Mouse (Mus musculus): ENCODE data around the gene Rock2.

Gene Rock2

DNA sequence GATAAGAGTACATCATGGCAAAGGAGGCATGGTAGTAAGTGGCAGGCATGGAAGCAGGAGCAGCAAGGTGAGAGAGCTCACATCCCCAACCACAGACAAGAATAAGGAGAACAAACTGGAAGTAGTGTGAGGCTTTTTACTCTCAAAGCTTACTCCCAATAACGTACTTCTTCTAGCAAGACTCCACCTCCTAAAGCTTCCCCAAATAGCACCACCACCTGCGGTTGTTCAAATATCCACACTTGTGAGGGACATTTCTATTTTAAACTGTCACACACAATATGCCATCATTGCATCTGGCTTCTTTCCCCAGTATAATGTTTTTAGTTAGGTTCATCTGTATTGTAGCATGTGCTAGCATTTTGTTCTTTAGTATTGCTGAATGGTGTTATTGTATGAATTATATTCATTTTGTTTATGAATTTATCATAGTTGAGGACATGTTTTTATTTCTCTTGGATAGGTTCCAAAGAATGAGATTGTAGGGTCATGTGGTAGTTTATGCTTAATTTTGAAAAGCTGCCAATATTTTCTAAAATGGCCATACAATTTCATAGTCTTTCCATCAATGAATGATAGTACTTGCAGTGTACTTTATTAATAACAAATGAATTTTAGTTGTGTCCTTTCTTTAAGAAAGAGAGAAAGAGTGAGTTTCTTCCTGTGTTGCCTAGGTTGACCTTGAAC, 9.4 kb downstream of the Rock2 start:
- no peak for DNase-seq (ENCODE audit: low read depth)

DNA sequence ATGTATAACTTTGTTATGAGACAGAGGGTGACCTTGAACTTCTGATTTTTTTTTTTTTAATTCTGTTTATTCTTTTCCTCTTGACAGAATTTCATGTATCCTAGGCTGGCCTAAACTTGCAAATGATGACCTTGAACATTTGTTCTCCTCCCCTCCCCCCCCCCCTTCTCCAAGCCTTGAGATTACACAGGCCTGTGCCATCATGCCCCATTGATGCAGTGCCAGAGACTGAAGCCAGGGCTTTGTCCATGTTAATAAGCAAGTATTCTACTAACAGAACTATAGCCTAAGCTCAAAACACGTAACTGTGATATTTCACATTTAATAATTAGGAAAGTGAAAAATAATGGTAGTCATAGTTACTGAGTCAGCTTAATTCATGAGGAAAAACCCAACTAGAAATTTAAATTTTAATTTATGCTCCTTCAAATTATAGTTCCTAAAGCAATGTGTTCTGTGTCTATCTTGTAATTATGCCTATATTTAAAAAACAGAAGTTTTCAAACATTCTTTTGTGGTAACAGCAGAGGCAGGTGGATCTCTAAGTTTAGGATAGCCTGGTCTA, 12.7 kb downstream of the Rock2 start:
- no peak for DNase-seq (ENCODE audit: low read depth)

DNA sequence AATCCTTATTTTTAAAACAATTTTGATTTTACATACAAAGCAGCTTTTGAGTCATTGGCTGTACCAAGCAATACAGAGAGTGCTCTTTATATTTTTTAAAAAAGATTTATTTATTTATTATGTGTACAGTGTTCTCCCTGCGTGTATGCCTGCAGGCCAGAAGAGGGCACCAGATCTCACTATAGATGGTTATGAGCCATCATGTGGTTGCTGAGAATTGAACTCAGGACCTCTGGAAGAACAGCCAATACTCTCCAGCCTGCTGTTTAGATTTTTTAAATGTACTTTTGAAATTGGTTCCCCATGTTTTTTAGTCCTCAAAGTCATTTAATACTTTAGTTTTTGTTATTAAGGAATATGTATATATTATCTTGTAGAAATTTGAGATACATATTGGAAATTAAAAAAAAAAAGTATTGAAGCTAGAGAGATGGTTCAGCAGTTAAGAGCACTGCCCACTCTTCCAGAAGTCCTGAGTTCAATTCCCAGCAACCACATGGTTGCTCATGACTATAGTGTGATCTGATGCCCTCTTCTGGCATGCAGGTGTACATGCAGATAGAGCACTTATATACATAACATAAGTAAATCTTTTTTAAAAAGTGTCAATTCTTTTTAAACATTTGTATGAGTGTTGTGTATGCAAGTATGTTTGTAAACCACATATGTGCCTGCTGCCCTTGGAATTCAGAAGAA, 13.4 kb downstream of the Rock2 start:
- no peak for DNase-seq (ENCODE audit: low read depth)

DNA sequence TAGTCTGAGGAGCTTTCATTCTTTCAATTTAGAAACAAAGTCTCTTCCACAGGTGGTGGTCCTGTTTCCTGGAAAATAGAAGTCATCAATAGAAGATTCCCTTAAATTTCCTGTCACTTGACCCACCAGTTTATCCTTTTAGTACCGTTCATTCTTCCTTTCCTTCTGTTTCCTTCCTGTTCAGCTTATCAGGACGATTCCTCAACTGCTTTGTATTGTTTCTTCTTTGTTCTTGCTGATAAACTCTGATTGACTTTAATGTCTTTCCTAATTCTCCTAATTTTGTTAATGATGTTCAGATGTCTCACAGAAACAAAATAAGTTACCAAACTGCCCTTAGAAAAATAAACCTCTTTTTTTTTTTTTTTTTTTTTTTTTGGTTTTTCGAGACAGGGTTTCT, 16.8 kb downstream of the Rock2 start:
- DNase-seq (ENCODE audit: low read depth), result no peak

DNA sequence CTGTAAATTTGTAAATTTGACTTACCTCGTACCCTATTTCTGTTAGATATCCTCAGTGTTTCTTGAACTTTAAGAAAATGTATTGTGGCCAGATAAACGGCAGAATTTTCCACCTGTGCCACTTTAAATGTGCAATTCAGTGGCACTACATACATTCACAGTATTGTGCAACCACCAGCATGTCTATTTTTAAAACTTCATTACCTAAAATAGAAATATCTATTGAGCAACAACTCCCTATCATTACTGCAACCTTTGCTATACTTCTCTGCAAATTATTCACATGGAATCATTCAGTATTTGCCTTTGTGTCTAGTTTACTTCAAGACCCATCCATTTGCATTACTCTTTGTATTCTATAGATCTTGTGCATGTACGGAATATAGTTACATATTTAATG, 17.9 kb downstream of the Rock2 start:
- DNase-seq (ENCODE audit: low read depth), result no peak

DNA sequence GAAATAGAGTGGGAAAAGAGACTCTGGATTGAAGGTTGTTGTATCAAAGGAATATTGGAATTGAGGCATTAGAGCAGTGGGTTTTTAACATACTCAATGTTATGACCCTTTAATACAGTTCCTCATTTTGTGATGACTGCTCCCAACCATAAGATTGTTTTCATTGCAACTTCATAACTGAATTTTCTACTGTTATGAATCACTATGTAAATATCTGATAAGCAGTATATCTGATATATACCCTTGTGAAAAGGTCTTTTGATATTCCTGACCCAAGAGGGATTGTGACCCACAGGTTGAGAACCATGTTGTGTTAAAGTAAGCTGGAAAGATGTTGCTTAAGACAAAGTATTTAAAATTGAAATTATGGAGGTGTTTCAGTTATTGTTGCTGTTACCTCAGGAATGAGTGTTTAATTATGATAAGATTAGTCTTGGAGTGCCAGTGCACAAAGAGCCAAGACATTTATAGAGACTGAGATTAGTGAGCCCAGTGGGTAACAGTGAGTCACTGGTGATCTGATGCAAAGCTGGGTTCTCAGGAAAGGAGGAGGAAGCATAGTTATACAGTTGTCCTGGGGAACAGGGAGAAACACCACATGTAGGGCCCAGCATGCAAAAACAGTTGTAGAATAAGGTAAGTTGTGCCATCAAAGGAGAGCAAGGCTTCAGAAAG, 25.6 kb downstream of the Rock2 start:
- no peak for DNase-seq (ENCODE audit: low read depth)

DNA sequence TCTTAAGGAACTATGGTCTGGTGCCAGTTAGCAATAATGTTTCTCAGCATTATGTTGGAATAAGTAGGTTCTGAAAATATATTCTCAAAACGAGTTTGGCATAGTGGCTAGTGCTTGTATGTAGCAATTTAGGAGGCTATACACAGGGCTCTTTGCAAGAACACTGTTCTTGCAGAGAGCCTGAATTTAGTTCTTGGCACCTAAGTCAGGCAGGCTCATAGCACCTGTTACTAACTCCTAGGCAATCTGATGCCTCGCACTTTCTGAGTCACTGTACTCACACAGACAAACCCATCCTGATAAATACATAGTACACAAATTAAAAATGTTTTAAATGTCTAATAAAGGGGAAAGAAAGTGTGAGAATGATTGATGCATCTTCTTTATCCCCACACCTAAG, 33.2 kb downstream of the Rock2 start:
- DNase-seq (ENCODE audit: low read depth), result no peak

DNA sequence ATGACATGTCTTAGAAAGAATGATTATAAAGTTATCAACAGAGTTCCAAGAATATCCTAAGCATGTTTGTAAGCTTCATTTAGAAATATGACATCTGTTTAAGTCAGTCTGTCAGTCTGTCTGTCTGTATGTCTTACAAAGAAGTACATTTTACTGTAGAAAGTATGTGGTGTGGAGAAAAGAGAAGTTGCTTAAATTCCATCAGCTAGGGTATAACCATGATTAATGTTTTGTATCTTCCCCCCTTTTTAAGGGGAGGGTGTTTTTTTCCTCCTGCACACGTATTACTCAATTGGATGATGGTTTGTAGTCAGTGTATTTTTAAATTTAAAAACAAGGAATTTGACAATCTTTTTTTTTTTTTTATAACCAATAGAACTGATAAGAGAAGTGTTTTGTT, 39.7 kb downstream of the Rock2 start:
- no peak for DNase-seq (ENCODE audit: low read depth)

DNA sequence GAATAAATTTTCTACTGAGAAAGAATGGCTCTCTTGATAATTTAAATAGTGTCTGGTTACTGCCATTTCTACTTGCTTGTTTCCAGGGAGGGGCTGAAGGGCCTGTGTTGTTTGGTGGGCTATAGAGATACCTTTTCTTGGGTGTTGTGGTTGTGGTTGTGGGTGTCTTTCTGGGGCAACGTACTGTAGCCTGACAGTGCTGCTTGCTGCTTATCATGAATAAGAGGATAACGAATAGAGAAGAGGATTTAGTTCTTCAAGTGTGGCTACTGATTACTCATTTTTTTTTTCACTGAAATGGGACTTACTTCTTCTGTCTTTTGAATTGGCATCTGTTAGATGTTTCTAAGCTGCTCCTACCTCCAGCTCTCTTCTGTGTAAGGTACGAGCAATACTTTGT, 47.3 kb downstream of the Rock2 start:
- no peak for DNase-seq (ENCODE audit: low read depth)

DNA sequence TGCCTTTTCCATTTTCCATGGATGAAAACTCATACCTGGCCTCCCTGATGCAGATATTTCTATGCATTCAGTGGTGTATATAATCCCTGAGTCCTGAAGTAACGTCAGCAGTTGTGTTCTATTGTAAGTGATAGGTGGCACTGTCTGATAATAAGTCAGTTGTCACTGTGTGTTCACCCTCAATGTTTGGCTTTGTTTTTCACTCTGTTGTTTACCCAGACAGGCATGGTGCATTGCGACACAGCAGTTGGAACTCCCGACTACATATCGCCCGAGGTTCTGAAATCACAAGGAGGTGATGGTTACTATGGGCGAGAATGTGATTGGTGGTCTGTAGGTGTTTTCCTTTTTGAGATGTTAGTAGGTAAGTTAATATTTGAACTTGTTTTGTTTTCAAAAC, 53.5 kb downstream of the Rock2 start:
- no peak for DNase-seq (ENCODE audit: low read depth)

DNA sequence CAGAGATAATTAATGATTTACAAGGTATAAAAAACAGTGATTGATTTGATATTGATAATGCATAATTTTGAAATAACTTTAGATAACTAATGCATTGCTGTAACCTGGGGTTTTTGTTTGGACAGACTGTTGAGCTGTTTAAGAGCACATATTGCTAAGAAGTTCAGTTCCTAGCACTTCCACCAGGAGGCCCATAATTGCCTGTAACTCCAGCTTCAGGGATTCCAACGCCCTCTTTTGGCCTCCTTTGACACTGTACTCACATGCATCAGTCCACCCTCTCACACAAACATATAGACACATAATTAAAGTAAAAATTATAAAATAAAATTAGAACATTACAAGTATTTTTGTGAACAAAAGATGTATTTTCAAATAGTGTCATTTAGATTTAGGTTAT, 64.2 kb downstream of the Rock2 start:
- DNase-seq (ENCODE audit: low read depth), result peak; percentile 23

DNA sequence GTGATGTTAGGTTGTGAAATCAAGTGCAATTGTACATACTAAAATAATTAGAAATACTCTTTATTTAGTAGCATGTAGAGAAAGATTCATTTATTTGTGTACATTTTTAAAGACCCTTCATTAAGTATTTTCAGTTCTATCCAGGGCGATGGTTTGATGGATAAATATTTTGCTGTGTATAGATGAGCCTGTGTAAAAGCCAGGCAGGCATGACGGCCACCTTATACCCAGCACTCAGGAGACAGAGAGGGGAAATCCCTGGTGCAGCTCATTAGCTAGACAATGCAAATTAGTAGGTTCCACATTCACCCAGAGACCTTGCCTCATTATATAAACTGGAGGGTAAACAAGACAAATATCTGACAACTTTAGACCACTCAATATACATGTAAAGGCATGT, 68.7 kb downstream of the Rock2 start:
- DNase-seq (ENCODE audit: low read depth), result no peak

DNA sequence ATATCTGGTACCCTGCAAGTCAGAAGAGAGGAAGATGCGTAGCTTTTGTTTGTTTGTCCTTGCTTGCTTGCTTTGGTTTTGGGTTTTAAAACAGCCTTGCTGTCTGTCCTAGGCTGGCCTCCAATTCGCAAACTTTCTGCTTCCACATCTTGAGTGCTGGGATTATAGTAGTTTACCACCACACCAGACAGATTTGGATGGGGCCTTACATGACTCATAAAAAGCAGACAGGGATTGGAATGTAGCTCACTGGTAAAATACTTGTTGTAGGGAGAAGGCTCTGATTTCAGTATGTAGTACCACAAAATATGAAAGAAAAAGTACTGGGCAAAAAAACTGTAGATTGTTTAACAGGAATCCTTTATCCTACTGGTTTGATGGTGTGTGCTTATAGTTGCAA, 72.1 kb downstream of the Rock2 start:
- DNase-seq (ENCODE audit: low read depth), result no peak

DNA sequence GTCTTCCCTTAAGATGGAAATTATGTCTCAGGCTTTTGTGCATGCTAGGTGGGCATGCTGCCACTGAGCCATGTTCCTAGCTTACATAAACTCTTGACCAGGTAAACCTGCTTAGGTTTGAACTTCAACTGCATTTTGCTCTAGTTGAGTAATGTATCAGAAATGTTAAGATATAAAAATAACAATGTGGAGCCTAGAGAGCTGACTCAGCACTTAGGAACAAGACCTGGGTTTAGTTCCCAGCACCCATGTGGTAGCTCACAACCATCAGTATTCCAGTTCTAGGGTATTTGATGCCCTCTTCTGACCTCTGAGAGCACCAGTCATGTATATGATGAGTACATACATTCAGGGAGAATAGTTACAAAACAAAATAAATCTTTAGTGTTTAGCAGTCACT, 82.4 kb downstream of the Rock2 start:
- DNase-seq (ENCODE audit: low read depth), result no peak

DNA sequence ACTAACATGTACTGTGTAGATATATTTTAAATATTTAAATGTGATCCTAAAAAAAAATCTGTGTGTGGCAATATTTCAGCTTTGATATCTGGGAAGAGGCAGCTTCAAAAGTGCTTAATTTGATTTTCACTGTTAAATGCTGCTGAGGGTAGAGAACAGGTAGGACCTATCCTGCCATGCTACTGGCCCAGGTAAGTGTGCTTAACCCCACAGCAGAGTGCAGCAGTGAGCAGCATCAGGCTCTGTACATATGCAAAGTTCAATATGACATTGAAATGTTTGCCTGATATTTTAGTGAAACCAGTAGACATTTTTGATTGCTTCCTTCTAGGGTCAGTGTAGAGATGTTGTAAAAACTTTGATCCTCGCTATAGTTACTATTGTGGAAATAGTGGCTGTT, 91.1 kb downstream of the Rock2 start:
- DNase-seq (ENCODE audit: low read depth), result no peak

DNA sequence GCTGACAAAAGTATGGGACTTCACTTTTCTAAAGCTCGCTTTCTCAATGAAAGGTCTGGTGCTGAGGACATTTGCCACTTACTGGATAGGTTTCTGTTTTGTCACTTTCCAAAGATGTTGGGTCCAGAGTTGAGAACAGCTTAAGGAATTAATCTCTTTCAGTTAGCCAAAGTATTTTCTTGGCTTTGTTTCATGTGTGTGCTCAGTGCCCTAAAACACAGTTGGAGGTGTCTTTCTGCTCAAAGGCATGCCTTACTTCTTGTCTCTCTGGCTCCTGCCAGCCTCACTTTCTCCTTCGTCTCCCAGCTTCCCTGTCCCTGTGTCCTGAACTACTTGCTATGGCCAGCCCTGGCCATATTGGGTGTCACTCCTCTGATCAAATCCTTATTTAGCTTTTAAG, 96.7 kb downstream of the Rock2 start:
- no peak for DNase-seq (ENCODE audit: low read depth)

DNA sequence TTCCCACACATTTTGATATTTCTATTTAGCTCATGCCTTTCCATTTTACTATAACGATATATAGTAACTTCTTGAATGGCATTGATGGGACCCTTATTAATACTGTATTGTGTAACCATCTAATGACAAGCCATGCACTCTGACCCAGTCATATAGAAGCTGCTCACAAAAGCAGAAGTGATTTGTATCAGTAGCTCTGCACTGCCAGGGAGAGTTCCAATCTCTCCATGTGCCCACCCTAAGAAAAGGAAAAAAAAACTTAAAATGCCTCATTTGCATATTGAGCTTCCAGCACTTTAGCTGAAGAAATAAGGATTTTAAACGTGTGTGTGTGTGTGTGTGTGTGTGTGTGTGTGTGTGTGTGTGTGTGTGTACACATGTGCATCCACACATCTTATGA, 97.7 kb downstream of the Rock2 start:
- no peak for DNase-seq (ENCODE audit: low read depth)

DNA sequence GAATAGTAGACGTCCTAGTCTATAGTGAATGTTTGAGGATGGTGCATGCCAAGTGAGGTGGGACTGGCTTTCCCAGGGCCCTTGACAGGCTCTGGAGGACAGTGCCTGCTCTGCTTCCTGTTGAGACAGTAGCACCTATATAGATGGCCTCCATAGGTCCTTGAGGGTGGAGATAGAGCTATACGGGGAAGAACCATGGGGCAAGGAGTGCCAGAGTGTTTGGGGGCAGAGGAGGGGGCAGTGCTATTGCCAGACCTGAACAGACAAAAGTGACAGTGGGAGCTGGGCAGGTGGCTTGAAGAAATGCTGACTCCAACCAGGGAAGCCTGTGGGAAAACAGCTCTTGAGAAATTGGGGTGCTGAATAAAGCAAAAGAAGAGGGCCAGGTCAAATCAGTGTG, 99.6 kb downstream of the Rock2 start:
- no peak for DNase-seq (ENCODE audit: low read depth)

DNA sequence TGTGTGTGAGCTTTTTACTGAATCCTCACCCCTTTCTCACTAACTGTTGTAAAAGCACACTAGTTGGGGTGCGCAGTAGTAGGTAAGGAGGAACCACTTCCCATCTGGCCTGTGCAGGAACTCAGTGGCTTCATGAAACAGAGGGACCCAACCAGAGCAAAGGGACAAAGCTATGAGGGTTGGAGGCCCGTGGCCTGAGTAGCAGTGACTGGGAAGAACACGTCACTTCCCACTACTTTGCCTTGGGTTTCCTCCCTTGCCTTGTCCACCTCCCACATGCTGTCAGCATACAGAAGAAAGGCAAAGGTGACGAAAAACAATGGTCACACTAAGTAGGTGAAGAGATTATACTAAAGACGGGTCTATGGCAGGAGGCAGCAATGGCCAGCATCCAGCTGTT, 101.6 kb downstream of the Rock2 start:
- DNase-seq (ENCODE audit: low read depth), result no peak

DNA sequence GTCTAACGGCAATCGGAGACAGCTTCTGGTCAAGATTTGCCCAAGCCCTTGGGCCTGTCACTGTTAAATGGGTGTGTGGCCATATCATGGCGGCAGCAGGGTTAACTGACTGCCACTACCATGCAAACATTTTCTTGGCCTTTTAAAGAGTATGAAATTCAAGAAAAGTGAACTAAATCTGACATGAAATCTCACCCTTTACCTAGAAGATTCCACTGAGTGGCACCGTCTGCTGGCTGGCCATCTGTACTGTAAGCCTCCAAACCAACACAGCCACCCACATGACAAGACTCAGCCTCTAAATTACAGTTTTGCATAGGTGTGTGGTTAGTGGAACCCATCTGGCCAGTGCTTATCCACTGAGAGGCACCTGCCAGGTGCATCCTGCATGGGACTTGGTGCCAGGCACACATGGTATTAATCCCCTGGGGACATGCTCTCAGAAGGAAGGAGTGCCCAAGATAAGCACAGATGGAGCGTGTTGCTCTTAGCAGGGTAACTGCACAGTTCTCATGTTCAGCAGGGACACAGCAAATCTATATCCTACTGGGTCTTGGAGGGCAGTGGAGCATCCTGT, 102.3 kb downstream of the Rock2 start:
- no peak for DNase-seq (ENCODE audit: low read depth)

DNA sequence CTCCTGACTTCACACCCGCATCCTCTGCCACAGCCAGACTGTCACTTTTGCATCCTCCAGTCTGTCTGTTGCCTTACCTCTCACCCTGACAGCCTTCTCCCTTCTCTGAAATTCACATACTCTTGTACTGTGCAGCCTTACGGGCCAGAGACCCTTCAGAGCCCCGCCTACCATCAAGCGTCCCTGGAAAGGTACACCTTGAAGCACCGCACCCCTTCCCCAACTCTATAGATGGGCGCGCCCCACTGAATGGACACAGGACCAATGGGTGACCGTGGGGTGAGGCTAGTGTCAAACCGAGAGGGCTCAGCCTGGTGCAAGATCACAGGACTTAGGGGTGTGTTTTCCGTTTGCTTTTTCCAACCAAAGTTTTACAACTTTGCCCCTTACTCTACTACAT, 104.5 kb downstream of the Rock2 start:
- no peak for DNase-seq (ENCODE audit: low read depth)

DNA sequence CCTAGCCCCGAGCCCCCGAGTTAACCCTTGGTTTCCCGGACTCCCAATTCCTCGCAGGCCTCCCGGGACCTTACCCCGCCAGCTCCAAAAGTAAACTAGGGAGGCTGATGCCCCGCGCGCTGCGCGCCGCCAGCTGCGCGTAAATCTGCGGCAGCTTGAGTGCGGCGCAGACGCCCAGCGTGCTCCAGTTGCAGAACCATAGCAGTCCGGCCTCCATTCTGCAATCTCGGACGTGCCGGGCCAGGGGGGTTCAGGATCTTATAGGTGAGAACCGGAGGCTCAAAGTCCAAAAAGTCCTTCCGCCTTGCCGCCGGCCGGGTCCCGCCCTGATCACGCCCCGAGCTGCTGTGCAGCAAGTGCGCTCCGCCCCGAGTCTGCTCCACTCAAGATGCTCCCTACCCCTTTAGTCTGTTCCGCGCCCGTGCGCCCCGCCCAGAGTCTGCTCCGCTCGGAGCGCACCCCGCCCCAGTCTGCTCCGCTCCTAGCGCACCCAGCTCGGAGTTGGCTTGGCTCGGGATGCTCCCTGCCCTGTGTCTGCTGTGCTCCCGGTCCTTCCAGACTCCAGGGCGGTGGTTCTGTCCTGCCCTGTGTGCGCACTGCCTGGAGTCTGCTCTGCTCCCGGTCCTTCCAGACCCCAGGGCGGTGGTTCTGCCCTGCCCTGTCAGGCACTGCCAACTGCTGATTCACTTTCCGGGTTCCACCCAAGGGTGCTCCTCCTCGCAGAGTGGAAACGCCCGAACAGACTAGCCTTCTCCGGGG, 105.2 kb downstream of the Rock2 start, which contains the start of gene Pqlc3:
Gene Pqlc3, minus strand, starts transcription at position 670 of the 759 bp plus-strand sequence.
- peak; percentile 83 for DNase-seq (ENCODE audit: low read depth)

Data from c-Kit-positive CD71-positive TER-119-negative erythroid progenitor cells, embryonic 14.5 days (primary cell).